Mouse (Mus musculus) spleen, adult 12 weeks (tissue): ENCODE measurements around the gene Fkbp2.

Source experiments
- DNase-seq: peaks from one replicate; pipeline ENCODE4 v3.0.0; 2022; ENCODE audit warnings: low spot score

Gene Fkbp2

DNA sequence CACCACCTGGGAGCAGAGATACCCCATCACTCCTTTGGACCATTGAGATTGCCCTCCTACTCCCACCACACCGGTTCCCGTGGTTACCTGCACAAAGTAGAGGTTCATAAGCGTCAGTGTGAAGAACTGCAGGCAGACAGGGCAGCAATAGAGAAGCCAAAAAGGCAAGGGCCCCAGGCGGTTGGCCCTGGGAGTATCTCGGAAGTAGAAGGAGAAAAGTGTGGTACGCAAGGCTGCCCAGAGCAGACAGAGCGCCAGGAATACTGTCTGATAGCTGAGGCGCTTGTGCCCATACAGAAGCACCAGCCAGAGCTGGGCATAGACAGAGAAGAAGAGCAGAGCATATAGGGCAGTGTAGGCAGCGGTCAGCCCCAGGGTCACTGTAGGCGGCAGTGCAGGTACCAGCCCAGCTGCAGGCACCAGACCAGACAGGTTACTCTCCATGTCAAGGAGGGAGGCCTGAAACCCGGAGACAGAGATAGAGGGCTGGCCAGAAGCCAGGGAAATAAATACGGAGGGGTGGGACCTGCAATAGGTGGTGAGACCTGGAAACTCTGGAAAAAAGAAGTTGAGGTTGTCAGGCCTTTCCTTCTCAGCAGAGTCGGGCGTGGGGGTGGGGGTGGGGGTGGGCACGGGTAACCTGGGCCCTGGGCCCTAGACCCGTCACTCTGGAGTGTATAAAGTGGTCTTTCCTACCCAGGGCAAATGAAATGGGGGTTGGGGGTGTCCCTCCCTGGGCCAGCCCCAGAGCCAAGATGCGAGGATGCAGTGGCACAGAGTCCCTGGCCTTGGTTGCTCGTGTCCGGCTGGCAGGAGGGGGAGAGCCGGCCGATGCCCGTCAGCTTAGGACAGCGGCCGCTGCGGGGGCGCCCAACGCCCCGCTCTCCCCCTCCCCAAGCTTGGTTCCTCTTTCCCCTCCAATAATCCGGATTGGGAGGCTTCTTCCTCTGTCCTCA is 39.6 kb downstream of the Fkbp2 start:
- DNase-seq = no peak

DNA sequence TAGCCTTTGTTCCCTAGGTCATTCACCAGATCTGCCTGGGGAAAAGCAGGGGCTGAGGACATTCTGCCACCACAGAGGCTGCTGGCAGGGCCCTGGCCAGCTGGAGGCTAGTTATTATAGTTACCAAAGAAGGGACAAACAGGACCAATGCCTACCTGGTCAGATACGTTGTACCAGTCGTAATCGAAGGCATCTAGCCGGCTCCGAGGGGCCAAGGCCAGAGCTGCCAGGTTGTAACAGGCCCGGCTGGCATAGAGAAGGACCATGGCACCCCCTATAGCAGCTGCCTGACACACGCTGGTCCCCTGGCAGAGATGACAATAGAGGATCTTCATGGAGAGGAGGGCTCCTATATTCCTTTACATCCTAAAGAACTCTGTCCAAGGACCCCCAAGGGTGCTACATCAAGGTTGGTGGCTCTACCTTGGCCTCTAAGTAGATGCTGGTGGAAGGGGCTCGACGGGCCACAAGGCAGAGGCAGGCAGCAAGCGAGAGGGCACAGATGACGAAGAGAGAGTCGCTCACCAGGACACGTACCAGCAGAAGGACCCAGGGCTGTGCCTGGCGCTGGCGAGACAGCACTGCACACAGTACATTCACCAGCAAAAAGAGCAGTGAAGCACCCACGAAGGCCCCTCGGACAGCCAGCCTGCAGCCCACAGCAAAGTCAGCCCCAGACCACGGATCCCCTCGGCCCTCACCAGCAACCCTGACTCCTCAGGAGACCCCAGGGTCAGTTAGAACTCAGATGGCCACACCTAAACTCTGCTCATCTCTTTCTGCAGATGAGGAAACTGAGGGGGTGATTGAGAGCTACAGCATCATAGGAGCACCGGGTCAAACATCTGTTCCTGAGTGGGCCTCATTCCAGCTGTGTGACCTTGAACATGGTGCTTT is 40.9 kb downstream of the Fkbp2 start:
- DNase-seq = no peak

DNA sequence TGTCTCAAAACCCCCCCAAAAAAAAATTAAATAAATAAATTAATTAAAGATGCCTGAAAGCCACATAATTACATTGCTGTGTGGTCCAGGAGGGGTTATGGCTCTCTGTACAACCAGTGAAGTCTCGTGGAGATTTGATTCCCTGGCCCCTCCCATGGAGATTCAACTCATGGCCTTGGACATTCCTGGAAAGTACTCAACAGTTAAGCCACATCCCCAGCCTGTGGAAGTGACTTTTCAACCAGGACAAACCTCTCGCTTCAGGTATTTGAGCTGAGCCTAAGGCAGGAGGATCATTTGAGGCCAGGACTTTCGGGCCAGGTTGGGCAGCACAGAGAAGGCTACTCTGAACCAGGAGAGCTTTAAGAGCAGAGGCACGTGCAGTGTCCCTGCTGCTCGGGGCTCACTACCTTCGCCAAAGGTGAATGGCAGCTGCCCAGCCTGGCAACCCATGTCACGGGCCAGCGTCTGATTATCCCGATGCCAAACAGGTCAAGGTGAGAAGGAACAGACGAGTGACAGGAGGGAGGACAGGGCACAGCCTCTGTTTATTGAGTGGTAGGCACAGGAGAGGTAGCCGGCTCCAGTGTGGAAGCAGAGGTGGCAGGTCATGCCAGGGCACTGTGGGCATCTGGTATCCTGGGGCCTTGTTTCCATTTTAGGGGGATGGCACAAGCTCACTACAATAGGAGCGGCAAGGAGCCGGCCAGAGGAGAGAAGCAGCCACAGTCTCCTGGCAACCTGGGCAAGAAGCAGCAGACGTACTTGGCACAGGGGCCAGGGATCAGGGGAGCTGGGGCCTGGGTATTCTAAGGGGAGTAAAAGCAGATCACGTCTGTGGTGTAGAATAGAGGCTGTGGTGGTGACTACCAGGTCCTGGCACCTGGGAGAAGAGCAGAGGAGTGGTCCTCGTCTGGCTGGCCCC is 42.5 kb downstream of the Fkbp2 start:
- no peak for DNase-seq

DNA sequence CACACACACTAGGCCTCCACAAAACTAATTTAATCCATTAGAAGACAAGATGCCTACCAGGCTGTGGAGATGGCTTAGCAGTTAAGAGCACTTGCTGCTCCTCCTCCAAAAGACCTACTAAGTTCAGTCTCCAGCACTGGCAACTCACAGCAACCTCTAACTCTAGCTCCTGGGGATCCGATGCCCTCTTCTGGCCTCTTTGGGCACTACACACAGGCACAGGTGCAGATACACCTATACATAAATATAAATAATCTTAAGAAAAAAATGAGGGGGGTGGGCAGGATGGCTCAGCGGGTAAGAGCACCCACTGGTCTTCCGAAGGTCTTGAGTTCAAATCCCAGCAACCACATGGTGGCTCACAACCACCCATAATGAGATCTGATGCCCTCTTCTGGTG is 44.0 kb downstream of the Fkbp2 start:
- DNase-seq = no peak

DNA sequence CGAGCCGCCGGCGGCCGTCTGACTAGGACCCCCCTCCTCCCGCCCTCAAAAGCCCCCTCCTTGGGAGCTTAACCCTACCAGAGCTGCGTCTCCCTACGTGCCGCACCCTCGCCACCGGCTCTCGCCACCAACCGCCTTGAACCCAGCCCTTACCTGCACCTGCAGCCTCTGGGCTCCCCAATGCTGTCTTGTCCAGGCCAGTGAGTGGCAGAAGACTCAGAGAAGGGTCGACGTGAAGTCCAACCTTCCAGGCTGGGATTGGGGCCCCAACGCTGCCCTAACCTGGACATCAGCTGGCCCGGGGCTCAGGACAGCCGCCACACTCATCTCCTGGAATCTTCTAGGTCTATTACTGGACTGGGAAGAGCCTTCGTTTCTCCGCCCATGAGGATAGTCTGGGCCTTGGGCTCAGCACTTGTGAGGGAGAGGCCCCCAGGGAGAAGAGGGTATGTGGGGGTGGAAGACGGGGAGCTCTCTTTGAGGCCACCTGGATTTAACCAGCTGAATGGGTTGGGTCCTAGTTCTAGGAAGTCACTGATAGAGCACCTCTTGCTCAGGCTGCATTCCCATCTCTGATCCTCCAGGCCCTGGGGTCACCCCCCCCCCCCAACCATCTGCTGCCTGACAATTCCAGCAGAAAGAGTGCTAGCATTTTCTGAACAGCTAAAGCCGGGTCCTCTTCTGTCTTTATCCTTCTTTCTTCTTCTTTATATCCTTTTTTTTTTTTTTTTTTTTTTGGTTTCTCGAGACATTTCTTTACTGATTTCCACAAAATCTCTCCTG is 45.9 kb downstream of the Fkbp2 start, which contains the start of gene Kcnk4:
Gene Kcnk4 (minus strand): TSS at position 321 of the 783 bp plus-strand sequence.
- no peak for DNase-seq

DNA sequence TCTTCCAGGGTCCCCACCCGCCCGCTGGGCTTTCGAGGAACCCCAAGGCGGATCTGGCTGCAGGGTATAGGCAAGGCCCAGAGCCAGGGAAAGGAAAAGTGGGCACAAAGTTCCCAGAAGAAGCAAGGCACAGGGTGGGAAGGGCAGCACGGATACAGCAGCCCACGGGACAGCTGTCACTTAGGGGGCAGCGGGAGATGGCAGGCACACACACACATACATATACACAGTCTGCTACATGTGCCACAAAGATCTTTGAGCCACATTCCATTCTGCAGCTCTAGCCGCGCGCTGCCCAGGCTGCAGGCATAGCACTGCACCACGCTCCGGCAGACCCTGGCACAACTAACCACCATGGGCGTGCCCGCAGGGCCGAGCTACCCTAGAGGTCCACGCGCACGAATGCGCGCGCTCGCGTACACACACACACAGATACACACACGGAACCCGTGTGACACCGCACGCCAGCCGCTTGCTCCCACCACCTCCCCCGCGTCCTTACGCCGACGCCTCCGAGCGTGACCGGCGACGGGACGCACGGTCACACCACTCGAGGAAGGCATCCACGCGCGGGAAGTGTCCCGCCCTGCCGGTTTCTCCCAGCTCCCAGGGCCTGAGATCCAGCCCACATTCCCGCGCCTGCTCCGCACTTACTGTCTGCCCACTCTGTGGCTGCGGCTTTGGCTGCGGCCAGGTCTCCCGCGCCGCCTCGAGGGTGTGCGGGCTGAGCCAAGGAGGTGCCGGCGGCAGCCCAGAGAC is 46.7 kb downstream of the Fkbp2 start:
- DNase-seq = no peak

DNA sequence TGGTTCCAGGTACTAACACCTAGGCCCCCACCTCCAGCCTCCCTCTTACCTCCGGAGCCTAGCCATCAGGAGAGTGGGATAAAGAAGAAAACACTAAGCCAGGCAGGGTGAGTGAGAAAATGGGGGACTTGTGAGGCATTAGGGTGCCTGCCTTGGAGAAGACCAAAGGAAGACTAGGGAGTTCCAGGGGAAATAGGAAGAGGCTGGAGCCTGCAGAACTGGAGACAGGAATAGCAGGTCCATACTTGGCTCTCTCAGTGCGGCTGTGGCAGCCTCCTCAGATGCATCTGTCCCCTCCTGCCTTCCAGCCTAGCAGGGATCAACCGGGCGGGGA is 47.2 kb downstream of the Fkbp2 start:
- DNase-seq = no peak

DNA sequence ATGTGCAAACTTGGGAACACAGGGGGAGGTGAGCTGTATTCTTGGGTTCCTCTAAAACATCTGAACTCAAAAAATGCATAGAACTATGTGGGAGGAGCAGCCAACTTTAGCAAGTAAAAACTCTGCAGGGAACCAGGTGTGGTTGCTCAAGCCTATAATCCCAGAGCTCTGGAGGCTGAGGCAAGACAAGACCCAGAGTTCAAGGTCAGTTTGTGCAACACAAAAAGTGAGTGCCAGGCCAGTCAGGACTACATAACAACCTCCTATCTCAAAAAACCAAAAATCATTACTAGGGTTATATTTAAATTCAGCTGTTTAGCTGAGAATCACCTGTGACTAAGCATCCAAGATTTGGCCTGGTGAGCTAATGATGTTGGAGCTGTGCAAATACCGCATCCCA is 48.3 kb downstream of the Fkbp2 start:
- DNase-seq = no peak

DNA sequence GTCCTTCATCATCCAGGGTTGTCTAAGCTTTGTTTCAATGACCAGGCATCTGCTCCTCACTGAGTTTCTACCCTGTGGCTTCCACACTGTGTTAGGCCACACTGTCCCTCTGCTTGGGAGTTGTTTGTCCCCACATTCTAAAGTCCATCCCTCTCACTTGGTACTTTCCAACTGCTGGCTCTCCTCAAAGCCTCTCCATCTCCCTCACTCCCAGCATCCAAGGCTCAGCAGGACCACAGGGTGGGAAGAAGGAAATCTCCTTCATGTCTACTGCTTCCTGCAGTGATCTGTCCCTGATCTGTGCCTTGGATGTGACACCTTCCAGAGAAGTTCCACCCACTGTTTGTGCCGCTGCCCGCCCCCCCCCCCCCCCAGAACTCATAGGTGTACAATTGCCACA is 49.3 kb downstream of the Fkbp2 start:
- no peak for DNase-seq

DNA sequence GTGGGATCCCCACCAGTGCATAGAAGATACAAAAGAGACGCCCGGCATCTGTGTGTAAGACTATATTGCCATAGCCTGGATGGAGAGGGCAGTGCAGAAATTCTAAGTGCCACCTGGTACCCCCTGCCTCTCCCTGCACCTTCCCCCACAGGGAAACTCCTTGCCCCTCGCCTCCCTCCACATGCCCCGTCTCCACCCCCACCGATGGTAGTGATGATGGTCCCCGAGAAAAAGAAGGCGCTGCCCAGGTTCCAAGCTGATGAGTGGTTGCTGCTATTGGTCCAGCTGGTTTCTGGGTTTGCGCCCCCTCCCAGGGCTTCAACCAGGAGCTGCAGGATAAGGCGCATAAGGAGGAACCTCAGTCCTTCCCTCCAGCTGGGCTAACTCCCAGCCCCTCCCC is 52.2 kb downstream of the Fkbp2 start:
- DNase-seq = no peak
